Mouse (Mus musculus): ENCODE data around the gene Pibf1.

GRCm38 (mm10) chr14:99237115-99237514 lies 137.9 kb downstream of the Pibf1 start:
- TF ChIP-seq CTCF (IDR thresholded peaks at IDR 0.05; ENCODE audit: low read depth) (no peak), EP300 (IDR thresholded peaks at IDR 0.05; ENCODE audit: low read depth) (no peak)
